Mouse (Mus musculus) ES-E14 (cell line): ENCODE measurements at regions not wholly inside any gene's neighbourhood (a gene's known extent, or its start where the extent isn't known, plus 50 kb on each side); places are given as distances from the start of the nearest gene placed in this dataset.

ENCODE experiments used
- DNase-seq: peaks from one replicate; pipeline ENCODE4 v3.0.0-alpha.2; 2013; ENCODE audit warnings: low read depth, low spot score
- H3K27ac ChIP-seq: 2 replicates; pipeline ENCODE4 v1.5.1; 2012; ENCODE audit warnings: low read depth, mild to moderate bottlenecking, low read length, moderate library complexity, mixed read lengths; ENCODE audit not compliant: poor library complexity, insufficient read depth, severe bottlenecking
- H3K36me3 ChIP-seq: 2 replicates; pipeline ENCODE4 v1.6.1; 2012; ENCODE audit warnings: mild to moderate bottlenecking, low read length, moderate library complexity, mixed read lengths; ENCODE audit not compliant: control insufficient read depth, poor library complexity, insufficient read depth, severe bottlenecking
- H3K4me1 ChIP-seq, 2 experiments: fragments of 150-350 bp in 1 of 2; sonication (generic) in 1 of 2; 2 replicates each; pipeline ENCODE4 v1.6.1; 2012; ENCODE audit warnings: low read length in 2 of 2, mild to moderate bottlenecking in 1 of 2, mixed read lengths in 1 of 2; ENCODE audit not compliant: control insufficient read depth in 2 of 2, insufficient read depth in 2 of 2, poor library complexity in 1 of 2
- H3K4me3 ChIP-seq, 2 experiments: fragments of 150-350 bp in 1 of 2; sonication (generic) in 1 of 2; 2 replicates each; pipeline ENCODE4 v1.5.1; 2012; ENCODE audit warnings: low read length in 2 of 2, low read depth in 1 of 2, mild to moderate bottlenecking in 1 of 2, mixed read lengths in 1 of 2; ENCODE audit not compliant: insufficient read depth in 1 of 2, poor library complexity in 1 of 2, severe bottlenecking in 1 of 2
- H3K9ac ChIP-seq: 2 replicates; pipeline ENCODE4 v1.6.1; 2012; ENCODE audit warnings: low read depth, mild to moderate bottlenecking, low read length, mixed read lengths; ENCODE audit not compliant: poor library complexity, insufficient read depth, severe bottlenecking
- H3K9me3 ChIP-seq: fragments of 150-350 bp; sonication (generic); 2 replicates; pipeline ENCODE4 v1.6.1; 2012; ENCODE audit warnings: low read depth, mild to moderate bottlenecking, low read length; ENCODE audit not compliant: control insufficient read depth, insufficient read depth
- CHD2 ChIP-seq: IDR thresholded peaks from 2 replicates; pipeline ENCODE4 v1.6.1; 2014; ENCODE audit warnings: mild to moderate bottlenecking, low read depth, low read length, inconsistent platforms
- HCFC1 ChIP-seq: IDR thresholded peaks from 2 replicates; pipeline ENCODE4 v1.6.1; 2012; ENCODE audit warnings: low read length, inconsistent platforms, borderline replicate concordance; ENCODE audit not compliant: insufficient read depth
- MAFK ChIP-seq: IDR thresholded peaks from 2 replicates; pipeline ENCODE4 v1.6.1; 2014; ENCODE audit warnings: mild to moderate bottlenecking, low read depth, low read length, inconsistent platforms; ENCODE audit not compliant: insufficient read depth
- ZC3H11A ChIP-seq: IDR thresholded peaks from 2 replicates; pipeline ENCODE4 v1.6.1; 2012; ENCODE audit warnings: low read depth, mild to moderate bottlenecking, inconsistent platforms, low read length, borderline replicate concordance
- ZNF384 ChIP-seq: IDR thresholded peaks from 2 replicates; pipeline ENCODE4 v1.6.1; 2012; ENCODE audit warnings: low read depth, low read length, inconsistent platforms
- in situ Hi-C, 2 experiments: fragments of 600-800 bp; cut with MboI; formaldehyde crosslinking; loops; one replicate each; pipeline ENCODE4 v1.15.1; 2025; ENCODE audit warnings: low sequenced_read_pairs in 2 of 2, inconsistent platforms in 1 of 2; ENCODE audit not compliant: unreplicated experiment in 2 of 2

DNA sequence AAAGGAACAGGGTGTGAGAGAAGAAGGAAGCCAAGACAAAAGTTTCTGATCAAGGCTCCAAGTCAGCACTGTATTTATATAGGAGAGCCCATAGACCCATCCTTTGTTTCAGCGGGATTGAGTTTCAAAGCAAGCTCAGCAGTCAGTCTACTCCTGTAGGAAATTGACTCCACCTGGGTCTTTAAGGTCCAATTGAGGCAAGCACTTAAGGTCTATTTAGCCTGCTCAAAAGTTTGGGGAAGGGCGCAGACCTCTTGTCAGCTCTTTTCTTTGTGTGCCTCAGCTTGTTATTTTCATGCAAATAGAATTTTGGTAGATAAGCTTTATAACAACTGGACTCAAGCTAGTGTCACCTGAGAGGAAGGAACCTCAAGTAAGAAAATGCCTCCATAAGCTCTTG lies 549.4 kb upstream of the Steap1 start:
- Histone ChIP-seq H3K9ac (no peak overlapping the region), H3K9me3 (no peaks in the 10 kb centered on the region), H3K4me1 (no peaks in the 10 kb centered on the region), H3K27ac (no peak overlapping the region), H3K36me3 (no peaks in the 10 kb centered on the region), H3K4me3 (no peak overlapping the region)
- in situ Hi-C loops: no loop called here
- DNase-seq: peak; percentile 7
- TF ChIP-seq MAFK: 0 out of 2 replicates have a peak, but pooled peaks have one; percentile 7
- no peak for TF ChIP-seq HCFC1

DNA sequence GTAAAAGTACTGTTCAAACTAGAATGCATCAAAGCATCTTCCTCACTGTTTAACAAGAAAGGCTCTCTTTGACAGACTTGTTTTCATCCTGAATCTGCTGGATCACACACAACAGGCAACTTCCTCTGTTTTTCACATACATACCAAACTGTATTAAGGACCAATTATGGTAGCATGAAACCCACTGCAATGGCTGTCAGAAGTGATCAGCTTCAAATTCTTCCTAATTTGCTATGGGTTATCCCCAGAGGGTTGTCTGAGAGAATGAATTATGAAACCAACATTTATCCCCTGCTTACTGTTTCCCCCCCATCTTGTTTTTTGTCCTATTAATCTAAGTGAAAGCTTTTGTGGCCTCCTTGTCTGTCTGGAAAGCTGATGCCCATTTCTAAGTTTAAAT lies 545.2 kb upstream of the Steap1 start:
- DNase-seq: no peak
- in situ Hi-C loops: no loop called here
- no peak for TF ChIP-seq CHD2
- no peak for TF ChIP-seq MAFK
- TF ChIP-seq ZNF384: no peak
- TF ChIP-seq HCFC1: no peak
- no peak for TF ChIP-seq ZC3H11A

DNA sequence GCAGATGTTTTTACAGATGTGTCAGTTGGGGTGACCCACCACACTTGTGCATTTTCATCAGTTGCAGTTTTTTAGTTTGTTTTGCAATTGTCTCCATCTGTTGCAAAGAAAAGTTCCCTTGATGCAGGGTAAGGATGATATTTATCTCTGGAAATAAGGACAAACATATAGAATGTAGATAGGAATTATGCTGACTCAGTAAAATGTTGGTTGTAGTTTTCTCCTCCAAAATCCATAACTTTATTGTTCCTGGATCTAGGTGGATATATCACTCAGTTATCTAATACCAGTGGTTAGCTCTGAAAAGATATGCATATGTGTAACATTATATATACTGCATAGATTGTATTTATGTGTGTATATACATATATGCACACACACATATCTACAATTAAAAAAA lies 502.1 kb upstream of the Steap1 start:
- DNase-seq: no peak
- H3K9ac ChIP-seq: no peak overlapping the region
- H3K36me3 ChIP-seq: no peaks in the 10 kb centered on the region
- H3K27ac ChIP-seq: no peak overlapping the region
- no peaks in the 10 kb centered on the region for H3K4me1 ChIP-seq
- TF ChIP-seq ZC3H11A: no peak
- peak; percentile 72; the same call in 1 of the 2 replicates for TF ChIP-seq MAFK
- TF ChIP-seq CHD2: no peak
- no peak for TF ChIP-seq ZNF384
- H3K9me3 ChIP-seq: no peaks in the 10 kb centered on the region
- H3K4me3 ChIP-seq: no peak overlapping the region
- in situ Hi-C loops: no loop called here

More for the DNA sequence above, 545.2 kb upstream of the Steap1 start:
- H3K4me3 ChIP-seq: no peak overlapping the region
- H3K9me3 ChIP-seq: no peaks in the 10 kb centered on the region
- H3K27ac ChIP-seq: no peak overlapping the region
- no peaks in the 10 kb centered on the region for H3K4me1 ChIP-seq
- no peak overlapping the region for H3K9ac ChIP-seq
- H3K36me3 ChIP-seq: no peaks in the 10 kb centered on the region
